Mouse (Mus musculus): ENCODE data around the gene Fscn2. TPM values are rescaled to one million over a fixed set of nuclear protein-coding genes. Genes with fewer than 3 reads are reported as not detected.
"Not testable (repeated sequence)": the region's sequence is repeated elsewhere in the genome, so short reads cannot be mapped to it uniquely, and the experiment has no call there.

The Fscn2 gene
- polyA plus RNA-seq, 1 experiment from 2014 or later, result 1.4 TPM

DNA sequence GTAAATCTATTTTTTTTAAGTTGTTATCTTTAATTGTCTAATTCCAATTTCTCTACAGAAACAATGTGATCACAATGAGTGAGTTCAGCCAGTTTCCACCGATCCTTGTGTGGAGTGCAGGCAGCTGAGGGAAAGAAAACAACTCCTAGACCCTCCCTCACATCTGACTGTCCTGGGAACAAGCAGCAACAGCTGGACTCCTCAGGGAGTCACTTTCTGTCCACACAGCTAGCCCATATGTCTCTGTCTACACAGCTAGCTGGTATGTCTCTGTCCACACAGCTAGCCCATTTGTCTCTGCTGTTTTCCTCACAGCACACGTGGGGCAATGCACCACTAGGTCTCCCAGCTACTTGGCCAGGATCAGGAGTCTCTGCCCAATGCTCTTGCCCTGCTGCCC lies 36.3 kb downstream of the Fscn2 start:
- no peaks in the 10 kb centered on the region for H3K9me3 ChIP-seq (ENCODE audit: control insufficient read depth, low read length)
- ATAC-seq (ENCODE audit: low FRiP score) (no peak), DNase-seq (ENCODE audit: low spot score, missing footprints) (peak; percentile 64)
- WGBS, result 86% methylated on average over 2 of the region's 2 CpGs
- H3K4me1 ChIP-seq (ENCODE audit: control insufficient read depth, insufficient read depth, low read length), result no peaks in the 10 kb centered on the region
- peaks cover 10% of the 10 kb centered on the region for H3K36me3 ChIP-seq (ENCODE audit: control insufficient read depth, insufficient read depth, low read length)
- no peak overlapping the region for H3K27ac ChIP-seq (ENCODE audit: low read depth, low read length)
- H3K4me3 ChIP-seq (ENCODE audit: low read depth, low read length), result no peak overlapping the region
- no peak overlapping the region for H3K9ac ChIP-seq (ENCODE audit: low read length)
- no peak overlapping the region for H3K4me2 ChIP-seq
- no peaks in the 10 kb centered on the region for H3K27me3 ChIP-seq (ENCODE audit: control insufficient read depth, insufficient read depth, low read length)

DNA sequence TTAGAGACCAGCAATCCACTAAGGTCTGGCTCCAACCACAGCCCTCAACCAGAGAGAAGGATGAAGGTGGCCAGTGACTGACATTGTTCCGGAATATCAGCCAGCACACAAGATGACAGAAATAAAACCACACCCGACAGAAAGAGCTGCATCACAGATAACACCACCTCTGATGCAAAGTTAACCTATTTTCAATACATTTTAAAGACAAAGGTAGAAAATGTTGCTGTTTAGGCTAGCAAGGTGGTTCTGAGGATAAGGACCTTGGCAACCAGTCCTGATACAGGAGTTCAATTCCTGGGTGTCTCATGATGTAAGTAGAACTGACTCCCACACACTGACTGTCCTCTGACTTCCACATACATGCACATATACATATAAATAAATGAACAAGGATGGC lies 38.0 kb downstream of the Fscn2 start:
- no peak for DNase-seq (ENCODE audit: low spot score, missing footprints)
- no peak overlapping the region for H3K9ac ChIP-seq (ENCODE audit: low read length)
- H3K4me1 ChIP-seq (ENCODE audit: control insufficient read depth, insufficient read depth, low read length), result no peaks in the 10 kb centered on the region
- no peaks in the 10 kb centered on the region for H3K9me3 ChIP-seq (ENCODE audit: control insufficient read depth, low read length)
- 96% methylated on average over 2 of the region's 2 CpGs for WGBS
- no peak overlapping the region for H3K4me2 ChIP-seq
- no peak for ATAC-seq (ENCODE audit: low FRiP score)
- H3K36me3 ChIP-seq (ENCODE audit: control insufficient read depth, insufficient read depth, low read length), result peaks cover 12% of the 10 kb centered on the region
- no peak overlapping the region for H3K4me3 ChIP-seq (ENCODE audit: low read depth, low read length)
- H3K27me3 ChIP-seq (ENCODE audit: control insufficient read depth, insufficient read depth, low read length), result no peaks in the 10 kb centered on the region
- no peak overlapping the region for H3K27ac ChIP-seq (ENCODE audit: low read depth, low read length)

DNA sequence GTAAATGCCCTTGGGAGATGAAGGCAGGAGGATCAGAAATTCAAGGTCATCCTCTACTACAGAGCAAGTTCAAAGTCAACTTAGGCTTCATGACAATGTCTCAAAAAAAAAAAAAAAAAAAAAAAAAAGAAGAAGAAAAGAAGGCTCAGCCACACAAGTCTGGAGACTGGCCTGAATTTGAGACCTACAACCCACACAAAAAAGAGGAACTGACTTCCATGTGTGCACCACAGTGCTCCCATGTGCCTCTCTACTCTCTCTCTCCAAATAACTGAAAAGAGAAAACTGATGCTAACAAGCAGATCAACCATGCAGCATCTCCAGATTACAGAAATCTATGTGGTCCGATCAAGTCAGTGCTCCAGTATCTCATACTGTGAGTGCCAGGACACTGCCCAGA lies 43.5 kb downstream of the Fscn2 start:
- Histone ChIP-seq H3K36me3 (ENCODE audit: control insufficient read depth, insufficient read depth, low read length) (peaks cover 25% of the 10 kb centered on the region), H3K9ac (ENCODE audit: low read length) (no peak overlapping the region), H3K9me3 (ENCODE audit: control insufficient read depth, low read length) (no peaks in the 10 kb centered on the region), H3K27me3 (ENCODE audit: control insufficient read depth, insufficient read depth, low read length) (no peaks in the 10 kb centered on the region), H3K4me2 (no peak overlapping the region), H3K4me3 (ENCODE audit: low read depth, low read length) (no peak overlapping the region), H3K27ac (ENCODE audit: low read depth, low read length) (no peak overlapping the region), H3K4me1 (ENCODE audit: control insufficient read depth, insufficient read depth, low read length) (no peaks in the 10 kb centered on the region)
- 100% methylated on average over 1 of the region's 1 CpGs for WGBS
- DNase-seq (ENCODE audit: low spot score, missing footprints) (no peak), ATAC-seq (ENCODE audit: low FRiP score) (no peak)

DNA sequence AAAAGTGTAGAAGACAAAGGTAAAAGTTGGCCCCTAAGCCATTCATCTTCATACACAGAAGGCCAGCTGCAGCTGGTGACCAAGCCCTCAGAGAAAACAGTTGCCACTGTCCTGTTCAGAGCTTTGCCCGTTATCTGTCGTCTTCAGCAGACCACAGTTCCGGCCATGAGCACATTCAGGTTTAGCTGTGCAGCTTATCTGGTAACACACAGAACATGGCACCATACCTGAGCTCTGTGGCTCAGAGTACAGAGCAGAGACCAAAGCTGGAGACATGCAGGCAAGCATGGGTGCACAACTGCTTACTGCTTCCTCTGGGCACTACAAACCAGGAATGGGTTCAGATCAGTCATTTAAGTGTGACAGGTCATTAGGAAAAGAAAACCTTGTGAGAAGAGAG lies 44.5 kb downstream of the Fscn2 start:
- Histone ChIP-seq H3K9me3 (ENCODE audit: control insufficient read depth, low read length) (no peaks in the 10 kb centered on the region), H3K27ac (ENCODE audit: low read depth, low read length) (no peak overlapping the region), H3K4me1 (ENCODE audit: control insufficient read depth, insufficient read depth, low read length) (no peaks in the 10 kb centered on the region), H3K27me3 (ENCODE audit: control insufficient read depth, insufficient read depth, low read length) (no peaks in the 10 kb centered on the region), H3K9ac (ENCODE audit: low read length) (no peak overlapping the region), H3K4me2 (no peak overlapping the region), H3K36me3 (ENCODE audit: control insufficient read depth, insufficient read depth, low read length) (peaks cover 34% of the 10 kb centered on the region; the same call in 1 of the 2 replicates), H3K4me3 (ENCODE audit: low read depth, low read length) (no peak overlapping the region)
- ATAC-seq (ENCODE audit: low FRiP score) (no peak), DNase-seq (ENCODE audit: low spot score, missing footprints) (no peak)
- WGBS, result 96% methylated on average over 3 of the region's 3 CpGs

DNA sequence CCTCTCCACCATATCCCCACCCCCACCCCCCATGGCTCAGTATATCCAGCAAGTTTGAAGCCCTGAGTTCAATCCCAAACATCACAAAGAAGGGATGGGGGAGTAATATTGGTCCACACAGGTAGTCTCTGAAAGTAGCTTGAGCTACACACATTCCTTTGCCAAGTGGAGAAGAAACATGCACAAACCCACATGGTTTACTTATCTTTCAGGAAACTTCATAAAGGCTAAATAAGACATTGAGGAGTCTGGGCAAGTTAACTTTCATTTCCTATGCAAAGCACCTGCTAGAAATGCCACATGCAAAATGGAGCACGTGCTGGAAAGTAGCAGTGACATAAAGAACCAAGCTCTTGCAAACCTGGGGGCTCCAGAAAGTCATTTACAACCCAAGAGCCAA lies 45.1 kb downstream of the Fscn2 start:
- Histone ChIP-seq H3K4me2 (no peak overlapping the region), H3K36me3 (ENCODE audit: control insufficient read depth, insufficient read depth, low read length) (peaks cover 40% of the 10 kb centered on the region), H3K27ac (ENCODE audit: low read depth, low read length) (no peak overlapping the region), H3K27me3 (ENCODE audit: control insufficient read depth, insufficient read depth, low read length) (no peaks in the 10 kb centered on the region), H3K4me3 (ENCODE audit: low read depth, low read length) (no peak overlapping the region), H3K9me3 (ENCODE audit: control insufficient read depth, low read length) (no peaks in the 10 kb centered on the region), H3K9ac (ENCODE audit: low read length) (no peak overlapping the region), H3K4me1 (ENCODE audit: control insufficient read depth, insufficient read depth, low read length) (no peaks in the 10 kb centered on the region)
- DNase-seq (ENCODE audit: low spot score, missing footprints) (no peak), ATAC-seq (ENCODE audit: low FRiP score) (no peak)
- 84% methylated on average over 1 of the region's 1 CpGs for WGBS

DNA sequence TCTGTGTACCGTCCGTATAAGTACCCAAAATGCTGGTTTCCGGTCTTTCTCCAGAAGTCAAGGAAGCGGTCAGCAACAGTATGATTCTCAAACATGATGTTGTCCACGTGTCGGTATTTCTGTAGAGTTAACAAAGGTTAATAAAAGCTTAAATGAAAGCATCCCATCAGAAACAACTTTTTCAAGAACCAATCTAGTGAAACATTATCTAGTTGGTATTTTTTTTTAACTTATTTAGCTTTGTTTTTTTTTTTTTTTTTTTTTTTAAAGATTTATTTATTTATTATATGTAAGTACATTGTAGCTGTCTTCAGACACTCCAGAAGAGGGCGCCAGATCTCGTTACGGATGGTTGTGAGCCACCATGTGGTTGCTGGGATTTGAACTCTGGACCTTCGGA lies 52.3 kb downstream of the Fscn2 start:
- not testable (repeated sequence) for H3K27ac ChIP-seq (ENCODE audit: low read depth, low read length); ATAC-seq (ENCODE audit: low FRiP score); H3K4me3 ChIP-seq (ENCODE audit: low read depth, low read length); H3K9ac ChIP-seq (ENCODE audit: low read length); H3K9me3 ChIP-seq (ENCODE audit: control insufficient read depth, low read length); H3K4me1 ChIP-seq (ENCODE audit: control insufficient read depth, insufficient read depth, low read length); H3K4me2 ChIP-seq; H3K27me3 ChIP-seq (ENCODE audit: control insufficient read depth, insufficient read depth, low read length)
- DNase-seq (ENCODE audit: low spot score, missing footprints), result peak; percentile 62
- 98% methylated on average over 7 of the region's 10 CpGs for WGBS
- H3K36me3 ChIP-seq (ENCODE audit: control insufficient read depth, insufficient read depth, low read length), result peaks cover 54% of the 10 kb centered on the region

Small RNA genes lying within 50 kb of the gene (microRNA-seq; reads per million reads assigned to microRNA genes)
- gene Gm23419 (not detected), gene Mir6935 (3.6 reads per million, percentile 17 among the genes with 10 or more reads in this experiment)

Other genes with a start within 250 kb of the Fscn2 start
- 46.3 and 53.3 TPM in 2 replicates for gene Slc38a10, start 210.2 kb upstream of the Fscn2 start, polyA plus RNA-seq (2014; fragmentation: Nextera tagmentation; extraction: Ambion mirVana)
- gene Bahcc1, start 128.6 kb upstream of the Fscn2 start, polyA plus RNA-seq (2014; fragmentation: Nextera tagmentation; extraction: Ambion mirVana), result 17.6 and 20.6 TPM in 2 replicates
- gene Actg1, start 13.0 kb upstream of the Fscn2 start, polyA plus RNA-seq (2014; fragmentation: Nextera tagmentation; extraction: Ambion mirVana), result 2,965 and 3,081 TPM in 2 replicates
- 25.3 and 29.2 TPM in 2 replicates for gene Faap100, start 17.2 kb downstream of the Fscn2 start, polyA plus RNA-seq (2014; fragmentation: Nextera tagmentation; extraction: Ambion mirVana)
- 41.0 and 44.7 TPM in 2 replicates for gene Nploc4, start 76.2 kb downstream of the Fscn2 start, polyA plus RNA-seq (2014; fragmentation: Nextera tagmentation; extraction: Ambion mirVana)
- not detected in 2 replicates for gene Tspan10, start 81.1 kb downstream of the Fscn2 start, polyA plus RNA-seq (2014; fragmentation: Nextera tagmentation; extraction: Ambion mirVana)
- 0.40 and 0.41 TPM in 2 replicates for gene Pde6g, start 92.0 kb downstream of the Fscn2 start, polyA plus RNA-seq (2014; fragmentation: Nextera tagmentation; extraction: Ambion mirVana)
- gene Oxld1, start 96.5 kb downstream of the Fscn2 start, polyA plus RNA-seq (2014; fragmentation: Nextera tagmentation; extraction: Ambion mirVana), result 10.4 and 11.5 TPM in 2 replicates
- 25.4 and 25.6 TPM in 2 replicates for gene Ccdc137, start 96.6 kb downstream of the Fscn2 start, polyA plus RNA-seq (2014; fragmentation: Nextera tagmentation; extraction: Ambion mirVana)
- 48.0 and 53.0 TPM in 2 replicates for gene Arl16, start 106.1 kb downstream of the Fscn2 start, polyA plus RNA-seq (2014; fragmentation: Nextera tagmentation; extraction: Ambion mirVana)
- gene Mrpl12, start 123.1 kb downstream of the Fscn2 start, polyA plus RNA-seq (2014; fragmentation: Nextera tagmentation; extraction: Ambion mirVana), result 137 and 152 TPM in 2 replicates
- 30.0 and 38.7 TPM in 2 replicates for gene Slc25a10, start 130.3 kb downstream of the Fscn2 start, polyA plus RNA-seq (2014; fragmentation: Nextera tagmentation; extraction: Ambion mirVana)
- gene Gcgr, start 169.2 kb downstream of the Fscn2 start, polyA plus RNA-seq (2014; fragmentation: Nextera tagmentation; extraction: Ambion mirVana), result 0.11 TPM in 1 of 2 replicates, not detected in the other
- gene Mcrip1, start 188.2 kb downstream of the Fscn2 start, polyA plus RNA-seq (2014; fragmentation: Nextera tagmentation; extraction: Ambion mirVana), result 232 and 237 TPM in 2 replicates
- not detected in 2 replicates for gene Ppp1r27, start 189.6 kb downstream of the Fscn2 start, polyA plus RNA-seq (2014; fragmentation: Nextera tagmentation; extraction: Ambion mirVana)
- 492 and 493 TPM in 2 replicates for gene P4hb, start 211.7 kb downstream of the Fscn2 start, polyA plus RNA-seq (2014; fragmentation: Nextera tagmentation; extraction: Ambion mirVana)
- 521 and 583 TPM in 2 replicates for gene Arhgdia, start 220.1 kb downstream of the Fscn2 start, polyA plus RNA-seq (2014; fragmentation: Nextera tagmentation; extraction: Ambion mirVana)
- gene Alyref, start 236.8 kb downstream of the Fscn2 start, polyA plus RNA-seq (2014; fragmentation: Nextera tagmentation; extraction: Ambion mirVana), result 820 and 827 TPM in 2 replicates
- 178 and 204 TPM in 2 replicates for gene Anapc11, start 236.9 kb downstream of the Fscn2 start, polyA plus RNA-seq (2014; fragmentation: Nextera tagmentation; extraction: Ambion mirVana)
- gene Npb, start 246.9 kb downstream of the Fscn2 start, polyA plus RNA-seq (2014; fragmentation: Nextera tagmentation; extraction: Ambion mirVana), result 0.38 TPM in 1 of 2 replicates, not detected in the other

Data from midbrain, embryonic 11.5 days (tissue).